Mouse (Mus musculus) G1E (cell line): ENCODE results near the gene Cyp4a32.
"Not testable (repeated sequence)": the region's sequence is repeated elsewhere in the genome, so short reads cannot be mapped to it uniquely, and the experiment has no call there.

Experiments used
- CTCF ChIP-seq: IDR thresholded peaks from 2 replicates; pipeline ENCODE4 v1.5.1; 2012; ENCODE audit warnings: low read depth, low read length, inconsistent platforms, mixed read lengths
- GATA1 ChIP-seq: IDR thresholded peaks from 2 replicates; pipeline ENCODE4 v1.6.1; 2012; ENCODE audit warnings: borderline replicate concordance, low read length, inconsistent platforms, mixed read lengths
- POLR2AphosphoS5 ChIP-seq: IDR thresholded peaks from 2 replicates; pipeline ENCODE4 v1.6.1; 2012; ENCODE audit warnings: low read depth, low read length, inconsistent platforms; ENCODE audit not compliant: insufficient replicate concordance
- TAL1 ChIP-seq: conservative IDR thresholded peaks from 2 replicates; pipeline ENCODE4 v1.6.1; 2012; ENCODE audit warnings: low read depth, low read length, inconsistent platforms, mixed read lengths

GRCm38 (mm10) chr4:115561236-115561635, 39.5 kb upstream of the Cyp4a32 start:
- TF ChIP-seq GATA1, CTCF, POLR2AphosphoS5, TAL1: not testable (repeated sequence)
